Mouse (Mus musculus) 3T3-L1 (cell line): ENCODE measurements around the gene Kif24.

Source experiments
- DNase-seq: peaks from one replicate; pipeline ENCODE4 v3.0.0-alpha.2; 2015; ENCODE audit warnings: low read depth, low spot score

Gene Kif24

GRCm38 (mm10) chr4:41349199-41349591 lies 115.5 kb downstream of the Kif24 start:
- peak; percentile 53 for DNase-seq

DNA sequence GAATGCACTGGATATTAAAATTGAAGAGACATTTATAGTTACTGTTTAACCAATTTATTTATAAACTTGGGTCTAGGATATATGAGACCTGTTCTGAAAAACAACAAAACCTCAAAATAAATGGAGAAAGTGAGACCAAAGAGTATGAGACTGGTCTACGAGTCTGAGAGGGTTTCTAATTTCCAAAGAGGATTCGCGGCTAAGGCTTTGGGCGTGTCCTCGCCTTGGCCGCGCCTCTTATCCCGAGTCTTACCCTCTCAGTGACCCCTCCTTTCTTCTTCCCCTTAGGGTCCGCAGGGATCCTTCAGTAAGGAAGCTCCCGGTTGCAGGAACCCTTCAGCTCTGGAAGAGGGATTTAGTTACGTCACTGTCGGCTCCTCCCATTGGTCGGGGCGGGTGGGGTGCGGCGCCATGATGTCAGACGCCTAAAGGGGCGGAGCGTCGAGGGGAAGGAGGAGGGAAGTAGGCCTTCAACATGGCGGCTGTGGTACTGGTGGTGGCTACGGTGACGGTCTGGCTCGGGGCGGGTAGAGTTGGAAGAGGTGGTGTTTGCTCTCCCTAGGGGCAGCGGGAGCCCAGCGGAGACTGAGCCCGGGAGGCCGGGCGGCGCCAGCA lies 116.0 kb downstream of the Kif24 start, which contains the start of gene Ubap1:
Ubap1 (plus strand) TSS at position 413 of the 615 bp plus-strand sequence.
- peak; percentile 99 for DNase-seq

GRCm38 (mm10) chr4:41347839-41348238 lies 116.8 kb downstream of the Kif24 start:
- peak; percentile 15 for DNase-seq

DNA sequence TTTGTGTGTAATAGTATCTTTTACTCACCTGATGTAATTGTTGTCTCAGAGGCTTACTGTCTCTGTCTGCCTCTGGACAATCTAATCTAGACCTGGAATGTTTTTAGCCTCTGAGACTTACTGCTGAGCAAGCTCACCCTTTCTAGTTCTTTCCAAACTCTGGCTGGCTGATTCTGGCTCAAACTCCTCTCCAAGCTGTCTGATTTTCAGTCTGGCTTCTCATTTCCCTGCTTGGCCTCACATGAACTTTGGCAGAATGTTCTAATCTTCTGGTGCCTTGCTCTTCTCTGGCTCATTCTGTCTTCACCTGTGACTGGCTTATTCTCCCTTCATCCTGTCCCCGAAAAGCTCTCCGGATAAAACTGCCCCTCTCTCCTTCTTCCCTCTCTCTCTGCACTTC lies 118.7 kb downstream of the Kif24 start:
- DNase-seq, result no peak

- DNase-seq, result peak; percentile 39
Measured at GRCm38 (mm10) chr4:41340912-41341550, 123.7 kb downstream of the Kif24 start.
